Mouse (Mus musculus) common myeloid progenitor, adult 5-6 weeks (primary cell): ENCODE measurements around the gene Gm3448. TPM values are rescaled to one million over a fixed set of nuclear protein-coding genes. Genes with fewer than 3 reads are reported as not detected.
"Not testable (repeated sequence)": the region's sequence is repeated elsewhere in the genome, so short reads cannot be mapped to it uniquely, and the experiment has no call there.

Experiments used
- ATAC-seq: replicated peaks from 2 replicates; pipeline ENCODE4 v1.8.0; 2016; ENCODE audit warnings: low read depth, mild to moderate bottlenecking, moderate TSS enrichment, inconsistent platforms; ENCODE audit not compliant: poor library complexity, severe bottlenecking
- total RNA-seq: library from RNA; stranded (forward); fragments of 200-1000, 187-1606 nt; gene quantifications from 2 replicates; pipeline ENCODE4 v1.2.3, GENCODE M21; 2017

Gene Gm3448
- total RNA-seq, 1 experiment from 2014 or later = 11.6 TPM

DNA sequence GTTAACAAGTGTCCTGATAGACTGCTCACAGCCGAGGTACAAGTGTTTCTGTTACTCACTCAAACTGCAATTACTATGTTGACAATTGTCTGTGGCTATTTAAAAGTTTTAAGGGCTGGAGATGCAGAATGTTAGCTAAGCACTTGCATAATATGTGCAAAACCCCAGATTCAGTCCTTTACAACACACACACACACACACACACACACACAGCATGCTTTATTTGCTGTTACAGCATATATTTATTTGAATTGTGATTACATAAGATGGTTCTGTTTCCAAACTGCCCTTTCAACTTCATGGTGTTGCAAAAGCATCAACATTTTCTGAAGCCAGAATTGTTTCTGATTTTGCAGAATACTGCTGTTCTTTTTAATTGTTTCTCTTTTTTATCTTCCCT is 9.0 kb upstream of the Gm3448 start:
- ATAC-seq = not testable (repeated sequence)

DNA sequence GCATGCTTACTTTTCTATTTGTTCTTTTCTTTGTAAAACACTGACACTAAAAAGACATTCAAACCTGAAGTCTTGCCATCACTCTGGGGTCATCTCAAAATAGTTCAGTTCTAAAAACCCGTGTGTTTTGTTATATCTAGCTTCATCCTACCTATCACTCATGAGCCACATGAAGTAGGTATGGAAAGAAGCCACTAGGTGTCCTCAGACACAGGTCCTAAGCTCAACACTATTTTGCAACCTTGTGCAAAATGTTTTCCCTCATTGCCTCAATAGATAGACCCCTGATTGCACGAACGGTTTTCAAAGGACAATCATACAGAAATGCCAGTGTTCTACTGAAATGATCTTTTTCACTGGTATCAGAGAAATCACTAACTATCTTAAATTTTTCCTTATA is 882 bp downstream of the Gm3448 start:
- ATAC-seq = peak; percentile 74

DNA sequence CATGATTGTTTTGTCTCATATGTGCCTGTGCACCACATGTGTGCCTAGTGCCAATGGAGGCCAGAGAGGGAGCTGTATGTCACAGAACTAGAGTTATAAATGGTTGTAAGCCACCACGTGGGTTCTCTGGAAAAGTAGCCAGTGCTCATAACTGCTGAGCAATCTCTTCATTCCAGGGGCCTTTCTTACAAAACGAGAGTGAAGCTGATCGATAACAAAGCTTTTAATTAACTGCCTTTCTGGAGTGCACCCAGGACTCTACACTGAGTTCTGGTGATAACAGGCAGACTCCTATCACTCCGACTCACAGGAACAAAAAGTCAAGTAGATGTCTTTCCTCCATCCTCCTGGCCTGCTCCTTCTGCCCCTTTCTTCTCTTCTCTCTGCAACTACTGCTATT is 9.9 kb downstream of the Gm3448 start:
- ATAC-seq = peak; percentile 64

DNA sequence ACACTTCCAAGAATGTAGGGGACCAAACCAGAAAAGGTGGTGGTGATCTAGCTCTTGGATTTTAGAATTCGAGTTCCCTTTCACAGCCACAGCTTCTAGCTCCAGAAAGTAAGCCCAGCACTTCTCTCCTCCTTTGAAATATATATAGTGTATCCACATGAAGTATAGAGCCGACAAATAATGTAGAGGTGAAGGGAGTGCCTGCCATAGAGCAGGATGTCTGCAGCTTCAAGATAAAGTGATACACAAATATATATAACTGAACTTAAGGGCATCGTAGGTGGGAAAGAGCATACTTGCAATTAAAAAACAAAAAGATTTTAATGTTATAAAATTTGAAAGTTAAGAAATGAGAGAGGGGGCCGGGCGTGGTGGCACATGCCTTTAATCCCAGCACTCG is 15.8 kb downstream of the Gm3448 start:
- ATAC-seq = not testable (repeated sequence)

DNA sequence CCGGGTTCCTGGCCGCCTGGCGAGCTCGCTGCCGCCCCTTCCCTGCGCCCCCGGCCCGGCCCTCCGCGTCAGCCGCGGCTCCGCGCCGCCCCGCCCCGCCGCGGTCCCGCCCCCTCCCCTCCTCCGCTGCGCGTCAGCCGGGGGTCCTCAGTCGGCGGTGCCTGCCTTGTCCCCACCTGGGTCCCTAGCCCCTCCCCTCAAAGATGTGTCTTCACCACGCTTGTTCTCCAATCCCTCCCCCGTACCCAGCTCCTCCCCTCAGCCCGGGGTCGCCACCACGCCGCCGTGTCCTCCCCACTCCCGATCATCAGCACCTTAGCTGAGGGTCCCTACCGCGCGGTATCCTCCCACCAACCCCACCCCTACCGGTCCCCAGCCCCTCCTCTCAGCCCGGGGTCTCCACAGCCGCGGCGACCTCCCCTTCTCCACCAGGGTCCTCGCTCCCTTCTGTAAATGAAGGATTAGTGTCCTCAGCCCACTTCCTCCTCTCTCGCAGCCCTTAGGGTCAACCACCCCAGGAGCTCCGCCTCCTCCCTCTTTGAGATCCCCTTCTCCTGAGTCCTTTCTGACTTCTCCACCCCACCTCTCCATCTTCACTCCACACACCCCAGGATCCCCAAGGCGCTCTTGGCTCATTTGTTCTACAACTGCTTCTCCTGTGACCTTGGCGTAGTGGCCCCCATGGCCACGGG is 16.7 kb downstream of the Gm3448 start:
- peak; percentile 64 for ATAC-seq

DNA sequence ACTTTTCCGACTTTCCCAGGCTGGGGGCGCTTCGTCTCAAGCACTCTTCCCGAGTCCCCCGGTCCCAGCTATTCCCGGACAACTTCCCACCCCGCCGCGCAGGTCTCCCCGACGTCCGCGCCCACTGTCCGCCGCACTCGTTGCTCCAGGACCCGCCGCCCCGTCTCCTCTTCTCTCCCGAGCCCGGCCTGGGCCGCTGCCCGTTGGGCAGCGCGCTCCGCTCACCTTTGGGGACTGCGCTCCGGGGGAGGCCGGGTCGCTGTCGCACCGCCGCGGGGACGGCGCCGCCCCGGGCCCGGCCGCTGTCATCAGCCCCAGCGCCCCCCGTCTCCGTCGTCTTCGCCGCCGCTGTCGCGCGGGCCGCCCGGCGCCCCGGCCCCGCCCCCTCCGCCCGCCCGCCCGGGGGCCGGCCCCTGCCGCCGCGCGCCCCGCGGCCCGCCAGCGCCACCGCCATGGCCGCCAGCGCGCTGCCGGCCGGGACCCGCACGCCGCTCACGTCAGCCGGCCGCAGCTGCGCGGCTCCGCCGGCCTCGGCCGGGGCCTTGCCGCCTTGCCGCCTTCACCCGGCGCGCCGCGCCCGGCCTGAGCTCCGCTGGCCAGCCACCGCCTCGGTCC is 17.4 kb downstream of the Gm3448 start:
- ATAC-seq = not testable (repeated sequence)

DNA sequence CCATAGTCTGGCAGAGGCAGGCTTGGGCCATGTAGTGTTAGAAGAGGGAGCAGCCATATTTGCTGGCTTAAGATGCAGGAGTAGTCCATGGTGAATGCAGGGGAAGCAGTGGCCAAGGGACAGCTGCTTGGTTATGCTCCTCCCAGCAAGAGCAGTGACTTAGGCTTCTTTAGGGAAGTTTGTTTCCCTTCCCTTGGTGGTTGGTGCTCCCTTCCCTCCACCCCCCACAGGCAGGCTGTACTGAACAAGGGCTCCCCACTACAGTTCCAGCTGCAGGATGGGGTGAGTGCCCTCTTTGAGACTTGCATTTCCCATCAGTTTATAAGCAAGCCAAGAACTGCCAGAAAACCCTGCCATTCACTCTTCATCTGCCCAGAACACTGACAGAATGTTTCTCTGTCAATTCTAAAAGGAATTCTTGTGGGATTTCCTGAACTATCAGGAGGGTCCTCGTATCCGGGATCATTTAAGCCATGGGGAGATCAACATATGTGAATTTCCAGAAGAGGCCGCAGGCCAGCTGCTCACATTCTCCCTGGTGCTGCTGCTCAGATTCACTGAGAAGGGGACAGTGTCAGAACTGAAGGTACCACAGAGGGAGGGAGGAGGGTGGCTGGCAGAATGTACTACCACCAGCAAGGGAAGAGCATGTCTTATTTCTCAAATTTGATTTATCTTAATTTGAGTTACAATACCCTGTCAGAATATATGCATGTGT is 19.7 kb downstream of the Gm3448 start:
- ATAC-seq = peak; percentile 49

DNA sequence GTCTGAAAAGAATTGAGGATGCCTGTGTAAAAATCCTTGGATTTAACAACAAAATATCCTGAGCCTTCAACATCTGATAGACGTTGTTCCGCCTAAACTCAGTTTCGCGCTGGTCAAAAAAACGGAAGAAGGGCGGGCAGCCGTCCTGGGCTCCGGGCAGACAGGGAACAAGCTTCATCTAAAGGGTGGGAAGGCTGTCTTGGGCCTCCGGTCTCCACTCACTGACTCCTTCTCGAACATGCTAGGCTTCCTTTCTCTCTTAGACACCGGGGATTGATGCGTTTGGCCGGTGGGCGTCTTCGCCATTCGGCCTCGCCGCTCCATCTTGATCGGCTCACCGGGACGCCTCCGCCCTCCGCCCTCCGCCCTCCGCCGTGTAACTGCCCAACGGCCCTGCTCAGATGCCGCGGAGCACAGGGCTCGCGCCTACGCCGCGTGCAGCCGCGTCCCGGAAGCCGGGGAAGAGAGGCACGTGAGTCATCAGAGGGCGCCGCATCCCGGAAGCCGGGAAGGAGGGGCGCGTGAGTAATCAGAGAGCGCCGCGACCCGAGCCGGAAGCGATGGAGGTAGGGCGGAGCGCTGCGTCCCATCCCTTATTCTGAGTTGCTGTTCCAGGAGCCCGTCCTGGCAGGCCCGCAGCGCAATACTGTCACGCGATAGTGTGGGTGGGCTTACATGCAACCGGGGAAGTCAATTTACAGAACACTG is 31.5 kb downstream of the Gm3448 start, which contains the start of gene Gm3435:
Gm3435 (plus strand) TSS at position 471 of the 708 bp plus-strand sequence.
- peak; percentile 93 for ATAC-seq

DNA sequence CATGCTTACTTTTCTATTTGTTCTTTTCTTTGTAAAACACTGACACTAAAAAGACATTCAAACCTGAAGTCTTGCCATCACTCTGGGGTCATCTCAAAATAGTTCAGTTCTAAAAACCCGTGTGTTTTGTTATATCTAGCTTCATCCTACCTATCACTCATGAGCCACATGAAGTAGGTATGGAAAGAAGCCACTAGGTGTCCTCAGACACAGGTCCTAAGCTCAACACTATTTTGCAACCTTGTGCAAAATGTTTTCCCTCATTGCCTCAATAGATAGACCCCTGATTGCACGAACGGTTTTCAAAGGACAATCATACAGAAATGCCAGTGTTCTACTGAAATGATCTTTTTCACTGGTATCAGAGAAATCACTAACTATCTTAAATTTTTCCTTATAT is 32.2 kb downstream of the Gm3448 start:
- ATAC-seq = peak; percentile 74

DNA sequence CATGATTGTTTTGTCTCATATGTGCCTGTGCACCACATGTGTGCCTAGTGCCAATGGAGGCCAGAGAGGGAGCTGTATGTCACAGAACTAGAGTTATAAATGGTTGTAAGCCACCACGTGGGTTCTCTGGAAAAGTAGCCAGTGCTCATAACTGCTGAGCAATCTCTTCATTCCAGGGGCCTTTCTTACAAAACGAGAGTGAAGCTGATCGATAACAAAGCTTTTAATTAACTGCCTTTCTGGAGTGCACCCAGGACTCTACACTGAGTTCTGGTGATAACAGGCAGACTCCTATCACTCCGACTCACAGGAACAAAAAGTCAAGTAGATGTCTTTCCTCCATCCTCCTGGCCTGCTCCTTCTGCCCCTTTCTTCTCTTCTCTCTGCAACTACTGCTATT is 41.3 kb downstream of the Gm3448 start:
- peak; percentile 61 for ATAC-seq

DNA sequence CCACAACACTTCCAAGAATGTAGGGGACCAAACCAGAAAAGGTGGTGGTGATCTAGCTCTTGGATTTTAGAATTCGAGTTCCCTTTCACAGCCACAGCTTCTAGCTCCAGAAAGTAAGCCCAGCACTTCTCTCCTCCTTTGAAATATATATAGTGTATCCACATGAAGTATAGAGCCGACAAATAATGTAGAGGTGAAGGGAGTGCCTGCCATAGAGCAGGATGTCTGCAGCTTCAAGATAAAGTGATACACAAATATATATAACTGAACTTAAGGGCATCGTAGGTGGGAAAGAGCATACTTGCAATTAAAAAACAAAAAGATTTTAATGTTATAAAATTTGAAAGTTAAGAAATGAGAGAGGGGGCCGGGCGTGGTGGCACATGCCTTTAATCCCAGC is 47.2 kb downstream of the Gm3448 start:
- ATAC-seq = not testable (repeated sequence)

DNA sequence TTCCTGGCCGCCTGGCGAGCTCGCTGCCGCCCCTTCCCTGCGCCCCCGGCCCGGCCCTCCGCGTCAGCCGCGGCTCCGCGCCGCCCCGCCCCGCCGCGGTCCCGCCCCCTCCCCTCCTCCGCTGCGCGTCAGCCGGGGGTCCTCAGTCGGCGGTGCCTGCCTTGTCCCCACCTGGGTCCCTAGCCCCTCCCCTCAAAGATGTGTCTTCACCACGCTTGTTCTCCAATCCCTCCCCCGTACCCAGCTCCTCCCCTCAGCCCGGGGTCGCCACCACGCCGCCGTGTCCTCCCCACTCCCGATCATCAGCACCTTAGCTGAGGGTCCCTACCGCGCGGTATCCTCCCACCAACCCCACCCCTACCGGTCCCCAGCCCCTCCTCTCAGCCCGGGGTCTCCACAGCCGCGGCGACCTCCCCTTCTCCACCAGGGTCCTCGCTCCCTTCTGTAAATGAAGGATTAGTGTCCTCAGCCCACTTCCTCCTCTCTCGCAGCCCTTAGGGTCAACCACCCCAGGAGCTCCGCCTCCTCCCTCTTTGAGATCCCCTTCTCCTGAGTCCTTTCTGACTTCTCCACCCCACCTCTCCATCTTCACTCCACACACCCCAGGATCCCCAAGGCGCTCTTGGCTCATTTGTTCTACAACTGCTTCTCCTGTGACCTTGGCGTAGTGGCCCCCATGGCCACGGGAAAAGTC is 48.1 kb downstream of the Gm3448 start:
- ATAC-seq = peak; percentile 66

DNA sequence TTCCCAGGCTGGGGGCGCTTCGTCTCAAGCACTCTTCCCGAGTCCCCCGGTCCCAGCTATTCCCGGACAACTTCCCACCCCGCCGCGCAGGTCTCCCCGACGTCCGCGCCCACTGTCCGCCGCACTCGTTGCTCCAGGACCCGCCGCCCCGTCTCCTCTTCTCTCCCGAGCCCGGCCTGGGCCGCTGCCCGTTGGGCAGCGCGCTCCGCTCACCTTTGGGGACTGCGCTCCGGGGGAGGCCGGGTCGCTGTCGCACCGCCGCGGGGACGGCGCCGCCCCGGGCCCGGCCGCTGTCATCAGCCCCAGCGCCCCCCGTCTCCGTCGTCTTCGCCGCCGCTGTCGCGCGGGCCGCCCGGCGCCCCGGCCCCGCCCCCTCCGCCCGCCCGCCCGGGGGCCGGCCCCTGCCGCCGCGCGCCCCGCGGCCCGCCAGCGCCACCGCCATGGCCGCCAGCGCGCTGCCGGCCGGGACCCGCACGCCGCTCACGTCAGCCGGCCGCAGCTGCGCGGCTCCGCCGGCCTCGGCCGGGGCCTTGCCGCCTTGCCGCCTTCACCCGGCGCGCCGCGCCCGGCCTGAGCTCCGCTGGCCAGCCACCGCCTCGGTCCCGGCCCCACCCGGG is 48.7 kb downstream of the Gm3448 start:
- ATAC-seq = 0 out of 2 replicates have a peak, but pooled peaks have one; percentile 2

DNA sequence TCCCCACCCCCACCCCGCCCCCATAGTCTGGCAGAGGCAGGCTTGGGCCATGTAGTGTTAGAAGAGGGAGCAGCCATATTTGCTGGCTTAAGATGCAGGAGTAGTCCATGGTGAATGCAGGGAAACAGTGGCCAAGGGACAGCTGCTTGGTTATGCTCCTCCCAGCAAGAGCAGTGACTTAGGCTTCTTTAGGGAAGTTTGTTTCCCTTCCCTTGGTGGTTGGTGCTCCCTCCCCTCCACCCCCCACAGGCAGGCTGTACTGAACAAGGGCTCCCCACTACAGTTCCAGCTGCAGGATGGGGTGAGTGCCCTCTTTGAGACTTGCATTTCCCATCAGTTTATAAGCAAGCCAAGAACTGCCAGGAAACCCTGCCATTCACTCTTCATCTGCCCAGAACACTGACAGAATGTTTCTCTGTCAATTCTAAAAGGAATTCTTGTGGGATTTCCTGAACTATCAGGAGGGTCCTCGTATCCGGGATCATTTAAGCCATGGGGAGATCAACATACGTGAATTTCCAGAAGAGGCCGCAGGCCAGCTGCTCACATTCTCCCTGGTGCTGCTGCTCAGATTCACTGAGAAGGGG is 51.1 kb downstream of the Gm3448 start:
- ATAC-seq = peak; percentile 53

DNA sequence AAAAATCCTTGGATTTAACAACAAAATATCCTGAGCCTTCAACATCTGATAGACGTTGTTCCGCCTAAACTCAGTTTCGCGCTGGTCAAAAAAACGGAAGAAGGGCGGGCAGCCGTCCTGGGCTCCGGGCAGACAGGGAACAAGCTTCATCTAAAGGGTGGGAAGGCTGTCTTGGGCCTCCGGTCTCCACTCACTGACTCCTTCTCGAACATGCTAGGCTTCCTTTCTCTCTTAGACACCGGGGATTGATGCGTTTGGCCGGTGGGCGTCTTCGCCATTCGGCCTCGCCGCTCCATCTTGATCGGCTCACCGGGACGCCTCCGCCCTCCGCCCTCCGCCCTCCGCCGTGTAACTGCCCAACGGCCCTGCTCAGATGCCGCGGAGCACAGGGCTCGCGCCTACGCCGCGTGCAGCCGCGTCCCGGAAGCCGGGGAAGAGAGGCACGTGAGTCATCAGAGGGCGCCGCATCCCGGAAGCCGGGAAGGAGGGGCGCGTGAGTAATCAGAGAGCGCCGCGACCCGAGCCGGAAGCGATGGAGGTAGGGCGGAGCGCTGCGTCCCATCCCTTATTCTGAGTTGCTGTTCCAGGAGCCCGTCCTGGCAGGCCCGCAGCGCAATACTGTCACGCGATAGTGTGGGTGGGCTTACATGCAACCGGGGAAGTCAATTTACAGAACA is 62.8 kb downstream of the Gm3448 start, which contains the start of the genes 9030025P20Rik and Gm3417:
9030025P20Rik (plus strand) TSS at position 107 of the 677 bp plus-strand sequence.
Gm3417 (minus strand) TSS at position 429 of the 677 bp plus-strand sequence.
- peak; percentile 94 for ATAC-seq

DNA sequence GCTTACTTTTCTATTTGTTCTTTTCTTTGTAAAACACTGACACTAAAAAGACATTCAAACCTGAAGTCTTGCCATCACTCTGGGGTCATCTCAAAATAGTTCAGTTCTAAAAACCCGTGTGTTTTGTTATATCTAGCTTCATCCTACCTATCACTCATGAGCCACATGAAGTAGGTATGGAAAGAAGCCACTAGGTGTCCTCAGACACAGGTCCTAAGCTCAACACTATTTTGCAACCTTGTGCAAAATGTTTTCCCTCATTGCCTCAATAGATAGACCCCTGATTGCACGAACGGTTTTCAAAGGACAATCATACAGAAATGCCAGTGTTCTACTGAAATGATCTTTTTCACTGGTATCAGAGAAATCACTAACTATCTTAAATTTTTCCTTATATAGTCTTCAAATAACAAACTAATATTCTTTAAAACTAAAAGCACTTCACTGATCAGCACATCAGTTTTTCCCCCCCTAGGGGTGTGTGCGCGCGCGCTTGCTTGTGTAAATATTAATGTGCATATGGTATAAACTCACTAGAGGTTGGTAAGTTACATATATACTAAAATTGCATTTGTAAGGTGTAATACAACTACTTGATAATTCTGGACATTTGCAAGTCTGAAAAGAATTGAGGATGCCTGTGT is 63.5 kb downstream of the Gm3448 start:
- ATAC-seq = peak; percentile 76

DNA sequence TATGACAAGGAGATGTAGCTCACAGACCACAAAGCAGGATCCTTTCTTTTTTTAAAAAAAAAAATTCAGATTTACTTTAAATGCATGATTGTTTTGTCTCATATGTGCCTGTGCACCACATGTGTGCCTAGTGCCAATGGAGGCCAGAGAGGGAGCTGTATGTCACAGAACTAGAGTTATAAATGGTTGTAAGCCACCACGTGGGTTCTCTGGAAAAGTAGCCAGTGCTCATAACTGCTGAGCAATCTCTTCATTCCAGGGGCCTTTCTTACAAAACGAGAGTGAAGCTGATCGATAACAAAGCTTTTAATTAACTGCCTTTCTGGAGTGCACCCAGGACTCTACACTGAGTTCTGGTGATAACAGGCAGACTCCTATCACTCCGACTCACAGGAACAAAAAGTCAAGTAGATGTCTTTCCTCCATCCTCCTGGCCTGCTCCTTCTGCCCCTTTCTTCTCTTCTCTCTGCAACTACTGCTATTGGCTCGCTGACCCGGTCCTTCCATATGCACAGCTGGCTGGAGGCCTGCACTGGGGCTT is 72.9 kb downstream of the Gm3448 start:
- ATAC-seq = peak; percentile 64
